Mouse (Mus musculus) left cerebral cortex, postnatal 36 days (tissue): ENCODE measurements around the gene Foxj2. TPM values are rescaled to one million over a fixed set of nuclear protein-coding genes. Genes with fewer than 3 reads are reported as not detected.

Experiments used
- DNase-seq, 2 experiments: peaks; one replicate each; pipeline ENCODE4 v3.0.0; 2021 to 2022; ENCODE audit warnings: low spot score in 2 of 2, mixed read lengths in 1 of 2
- intact Hi-C: fragments of 180-260 bp; cut with DNase I; formaldehyde crosslinking; loops from one replicate; pipeline ENCODE4 v1.15.1; 2025
- total RNA-seq, 2 experiments: library from RNA; stranded (reverse); gene quantifications; 2 replicates each; pipeline ENCODE4 v1.2.3; 2021

The Foxj2 gene
- total RNA-seq, result 10 to 100 TPM; 28.8 to 30.3 TPM

DNA sequence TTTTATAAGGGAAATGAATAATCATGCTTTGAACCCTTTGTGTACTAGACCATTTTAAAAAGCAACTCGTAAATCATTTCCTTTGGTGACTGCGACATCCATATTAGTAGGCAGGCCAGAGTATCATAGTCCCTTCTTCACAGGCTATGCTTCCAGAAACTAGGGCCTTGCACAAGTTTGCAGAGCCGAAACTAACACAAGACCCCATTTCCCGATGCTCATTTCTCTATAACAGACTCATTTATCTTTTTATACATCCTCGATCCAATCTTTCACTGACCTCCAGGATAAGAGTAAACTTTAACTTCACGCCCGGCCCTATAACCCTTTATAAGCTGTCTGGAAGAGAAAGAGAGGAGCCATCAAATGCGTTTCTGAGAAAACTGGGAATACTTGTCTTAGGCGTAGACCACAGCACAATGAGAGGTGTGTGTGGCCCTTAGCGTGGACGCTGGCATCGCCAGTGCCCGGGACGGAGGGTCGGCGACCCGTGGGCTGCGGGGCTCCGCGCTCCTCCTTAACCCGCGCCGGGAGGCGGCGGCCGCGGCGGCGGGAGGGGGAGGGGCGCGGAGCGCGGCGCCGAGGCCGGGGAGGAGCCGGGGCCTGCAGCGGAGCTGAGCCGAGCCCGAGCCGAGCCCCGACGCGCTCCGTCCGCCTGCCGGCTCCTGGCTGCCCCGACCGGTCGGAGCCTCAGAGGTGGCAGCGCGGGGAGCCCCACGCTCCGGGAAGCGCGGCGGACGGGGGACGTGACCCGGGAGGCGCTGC lies at the start of gene Foxj2:
TSS of gene Foxj2 (plus strand) at position 609 of the 765 bp plus-strand sequence.
- intact Hi-C loops, result loop anchor here (1.0 kb wide), 1 partner anchor 8 kb away; no protein-coding TSS in a partner anchor

DNA sequence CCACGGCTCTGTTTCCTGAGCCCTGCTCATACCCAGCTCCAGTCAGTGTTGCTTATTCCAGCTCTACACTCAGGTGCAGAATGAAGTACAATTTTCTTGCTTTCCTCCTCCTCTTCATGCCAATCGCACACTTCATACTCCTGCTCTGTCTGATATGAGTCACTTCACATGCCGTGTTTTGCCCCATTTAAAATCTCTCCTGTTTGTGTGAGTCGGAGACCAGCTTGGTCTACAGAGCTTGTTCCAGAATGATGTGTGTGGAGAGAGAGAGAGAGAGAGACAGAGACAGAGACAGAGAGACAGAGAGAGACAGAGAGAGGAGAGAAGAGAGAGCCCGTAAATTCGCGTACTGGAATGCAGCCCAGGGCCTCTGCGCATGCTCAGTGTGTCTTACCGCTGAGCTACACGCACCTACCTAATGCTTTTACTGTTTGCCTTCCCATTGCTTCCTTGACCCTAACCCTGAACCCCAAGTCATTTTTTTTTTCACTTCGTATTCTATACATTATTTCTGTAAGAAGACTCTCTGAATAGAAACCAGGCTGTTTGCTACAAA lies 48.9 kb upstream of the Foxj2 start:
- intact Hi-C loops, result no loop called here
- no peak for DNase-seq

More for the DNA sequence above, at the start of gene Foxj2:
- DNase-seq, result peak; percentile 65 to 76

DNA sequence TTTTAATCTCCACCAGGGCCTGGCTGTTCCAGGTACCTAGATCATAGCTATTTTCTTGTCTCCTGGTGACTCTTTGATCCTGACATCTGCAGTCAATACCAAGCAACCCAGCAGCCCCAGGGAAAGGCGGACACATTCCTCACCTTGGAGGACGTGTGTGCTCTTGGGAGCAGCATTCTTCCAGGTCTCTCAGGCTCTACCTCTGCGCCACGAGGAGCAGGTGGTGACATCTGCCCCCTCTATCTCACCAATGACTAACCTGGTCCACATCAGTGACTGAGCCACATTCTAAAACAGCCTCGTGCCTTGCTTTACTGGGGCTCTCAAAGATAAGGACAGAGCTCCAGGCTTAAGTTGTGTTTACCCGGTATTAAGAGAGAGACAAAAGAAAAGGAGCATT lies 47.0 kb upstream of the Foxj2 start:
- intact Hi-C loops, result no loop called here

DNA sequence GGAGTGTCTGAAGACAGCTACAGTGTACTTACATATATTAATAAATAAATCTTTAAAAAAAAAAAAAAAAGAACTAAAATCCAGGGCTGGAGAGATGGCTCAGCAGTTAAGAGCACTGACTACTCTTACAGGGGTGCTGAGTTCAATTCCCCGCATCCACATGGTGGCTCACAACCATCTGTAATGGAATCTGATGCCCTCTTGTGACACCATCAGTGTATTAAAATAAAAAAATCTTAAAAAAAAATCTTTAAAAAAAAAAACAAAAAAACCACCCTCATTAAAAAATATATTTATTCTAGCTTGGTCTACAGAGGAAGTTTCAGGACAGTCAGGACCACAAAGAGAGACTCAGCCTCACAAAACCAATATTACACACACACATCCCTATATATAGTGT lies 45.4 kb upstream of the Foxj2 start:
- intact Hi-C loops, result no loop called here
- DNase-seq, result no peak

More for the DNA sequence above, 47.0 kb upstream of the Foxj2 start:
- DNase-seq, result no peak

DNA sequence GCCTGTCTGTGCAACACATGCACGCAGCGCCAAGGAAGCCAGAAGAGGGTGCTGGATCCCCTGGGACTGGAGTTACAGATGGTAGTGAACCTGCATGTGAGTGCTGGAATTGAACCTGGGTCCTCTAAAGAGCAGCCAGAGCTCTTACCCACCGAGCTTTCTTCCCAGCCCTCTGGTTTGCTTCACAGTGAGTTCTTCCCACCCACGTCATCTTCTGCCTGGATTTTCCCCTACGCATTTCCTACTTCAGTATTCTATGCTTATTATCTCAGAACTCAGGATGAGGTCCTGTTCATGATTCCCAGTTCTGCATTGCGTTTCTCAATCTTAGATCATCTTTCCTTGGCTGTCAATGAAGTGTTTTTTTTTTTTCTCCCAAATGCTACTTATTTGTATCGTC lies 43.7 kb upstream of the Foxj2 start:
- no peak for DNase-seq
- intact Hi-C loops, result no loop called here

DNA sequence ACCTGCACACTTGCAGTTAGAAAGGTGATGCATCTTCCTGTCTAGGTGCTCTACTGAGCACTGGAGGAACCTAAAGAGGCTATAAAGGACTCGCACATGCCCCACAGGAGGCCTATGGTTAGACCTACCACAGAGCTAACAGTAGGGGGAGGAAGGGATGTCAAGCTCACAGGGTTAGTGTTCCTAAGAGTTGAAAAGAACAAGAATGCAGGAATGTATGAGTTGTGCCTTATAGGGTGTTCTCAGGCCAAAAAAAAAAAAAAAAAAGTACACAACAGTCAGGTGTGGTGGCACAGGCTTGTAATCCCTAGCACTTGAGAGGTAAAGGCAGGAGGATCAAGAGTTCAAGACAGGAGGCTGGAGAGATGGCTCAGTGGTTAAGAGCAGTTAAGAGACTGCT lies 39.8 kb upstream of the Foxj2 start:
- no peak for DNase-seq
- intact Hi-C loops, result no loop called here

DNA sequence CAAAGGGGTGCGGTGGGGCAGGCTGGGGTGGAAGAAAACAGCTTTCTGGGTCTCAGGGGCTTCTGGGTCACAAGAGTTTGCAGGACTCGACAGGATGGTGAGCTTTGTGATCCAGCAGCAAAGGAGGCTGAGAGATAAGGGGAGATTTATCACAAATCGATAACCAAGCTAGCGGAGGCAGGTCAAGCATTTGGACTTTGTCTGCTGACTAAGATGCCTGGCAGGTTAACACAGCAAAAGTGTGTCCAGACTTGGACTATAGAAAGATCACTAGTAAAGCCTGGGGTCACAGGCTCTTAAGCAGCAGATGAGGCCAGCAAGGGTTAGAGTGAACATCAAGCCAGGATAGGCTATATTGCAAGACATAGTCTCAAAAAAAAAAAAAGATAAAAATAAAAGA lies 38.5 kb upstream of the Foxj2 start:
- no peak for DNase-seq
- intact Hi-C loops, result no loop called here

DNA sequence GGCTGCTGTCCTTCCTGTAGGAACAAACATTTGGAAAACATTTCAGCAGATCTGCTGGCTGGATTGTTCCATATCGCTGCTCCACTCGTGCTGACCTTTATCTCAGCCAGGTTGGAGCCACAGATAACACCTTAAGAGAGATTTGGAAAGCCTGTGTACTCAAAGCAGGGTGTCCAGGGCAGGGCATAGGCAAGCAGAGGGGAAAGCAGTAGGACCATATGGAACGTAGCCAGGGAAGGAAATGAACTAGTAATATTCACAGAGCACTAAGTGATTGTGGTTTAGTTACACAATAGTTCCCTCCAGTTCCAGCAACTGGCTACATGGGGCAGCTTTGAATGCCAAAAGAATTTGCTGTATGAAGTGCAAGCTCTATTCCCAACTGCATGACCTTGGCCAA lies 37.5 kb upstream of the Foxj2 start:
- DNase-seq, result no peak
- intact Hi-C loops, result no loop called here

DNA sequence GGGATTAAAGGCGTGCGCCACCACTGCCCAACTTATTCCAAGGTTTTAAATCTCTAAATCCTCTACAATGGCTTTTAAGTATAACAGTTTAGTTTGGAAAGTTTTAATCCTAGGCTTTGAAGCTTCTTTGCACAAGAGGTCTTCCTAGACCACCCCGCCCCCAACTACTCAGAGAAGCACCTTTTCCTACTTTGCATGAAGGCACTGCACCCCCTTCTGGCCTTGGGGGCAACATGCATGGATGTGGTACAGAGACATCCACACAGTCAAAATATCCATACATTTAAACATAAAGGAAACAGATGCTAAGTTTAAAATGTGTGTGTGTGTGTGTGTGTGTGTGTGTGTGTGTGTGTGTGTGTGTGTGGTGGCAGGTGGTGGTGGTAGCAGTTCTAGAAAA lies 34.8 kb upstream of the Foxj2 start:
- DNase-seq, result no peak
- intact Hi-C loops, result loop anchor here (5.0 kb wide), 1 partner anchor 118 kb away; no protein-coding TSS in a partner anchor

DNA sequence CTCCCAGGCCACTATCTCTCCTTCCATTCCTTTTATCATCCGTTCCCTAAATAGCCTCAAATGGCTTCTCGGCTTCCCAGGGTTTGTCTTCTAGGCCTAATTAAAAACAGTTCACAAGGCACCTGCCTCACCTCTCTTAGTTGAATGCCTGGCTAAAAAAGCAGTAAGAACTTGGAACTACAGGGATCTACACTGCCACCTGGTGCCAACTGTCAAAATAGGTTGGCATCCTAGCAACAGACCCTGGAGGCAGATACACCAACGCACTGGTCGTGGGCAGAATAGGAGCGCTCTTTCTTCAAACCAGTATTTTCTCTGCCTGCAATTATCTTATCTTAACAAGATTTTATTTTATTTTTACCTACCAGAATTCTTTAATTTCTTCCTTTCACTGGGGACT lies 33.4 kb upstream of the Foxj2 start:
- intact Hi-C loops, result loop anchor here (1.0 to 5.0 kb wide), 3 partner anchors 21 to 119 kb away; no protein-coding TSS in a partner anchor
- DNase-seq, result peak; percentile 72 to 76

DNA sequence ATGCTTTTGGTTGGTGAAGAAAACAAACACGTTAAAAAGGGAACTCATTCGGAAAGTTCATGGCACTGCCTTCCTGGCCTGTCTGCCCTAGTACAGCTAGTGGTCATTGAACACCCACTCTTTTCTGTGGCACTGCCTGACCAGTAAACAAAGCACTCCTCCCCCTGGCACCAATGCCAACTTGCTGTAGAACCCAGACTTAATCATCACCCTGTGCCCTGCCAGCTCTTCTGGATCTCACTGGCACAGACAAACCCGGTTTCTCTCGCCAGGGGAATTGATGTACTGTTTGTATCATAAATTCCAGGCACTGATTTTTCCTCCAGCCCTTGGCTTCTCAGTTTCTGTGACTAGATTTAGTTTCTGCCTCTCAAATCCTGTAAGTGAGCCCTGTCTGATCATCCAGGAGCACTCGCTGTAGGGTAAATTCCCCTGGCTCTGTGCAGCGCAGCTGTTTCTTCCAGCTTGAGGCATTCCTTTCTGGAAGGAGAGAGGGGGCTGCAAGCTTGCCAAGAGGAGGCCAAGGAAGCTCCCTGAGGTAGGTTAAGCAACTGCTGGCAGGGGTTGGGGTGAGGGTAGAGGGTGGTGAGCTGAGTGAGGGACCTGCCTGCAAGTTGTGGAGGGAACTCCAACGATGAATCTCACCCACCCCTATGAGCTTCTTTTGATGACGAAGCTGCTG lies 24.3 kb upstream of the Foxj2 start:
- peak in 1 of 2 experiments; percentile 13 for DNase-seq
- intact Hi-C loops, result no loop called here

DNA sequence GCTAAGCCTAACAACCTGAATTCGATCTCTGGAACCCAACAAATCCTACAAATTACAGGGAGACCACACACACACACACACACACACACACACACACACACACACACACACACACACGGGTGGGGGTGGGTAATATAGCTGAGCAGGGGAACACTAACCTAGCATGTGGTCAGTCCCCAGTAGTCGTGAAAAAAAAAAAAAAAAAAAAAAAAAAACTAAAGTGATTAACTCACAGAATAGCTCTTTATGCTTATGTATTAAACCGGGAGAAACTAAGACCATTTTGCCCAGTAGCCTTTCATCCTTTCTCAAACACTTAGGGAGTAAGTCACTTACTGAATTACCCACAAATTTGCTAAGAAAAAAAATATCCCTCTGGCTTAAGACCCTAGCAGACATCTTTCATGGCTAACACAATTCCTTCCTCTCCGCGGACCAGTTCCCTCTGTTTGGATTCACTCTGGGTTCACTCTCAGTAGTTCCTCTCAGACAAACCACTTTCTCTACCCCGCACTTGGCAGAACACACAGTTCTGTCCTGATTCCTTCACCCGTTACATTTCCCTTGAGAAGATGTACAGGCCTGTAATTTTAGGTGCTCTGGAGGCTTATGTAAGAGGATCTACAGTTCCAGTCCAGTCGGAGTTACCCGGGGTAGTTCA lies 18.9 kb upstream of the Foxj2 start:
- DNase-seq, result peak; percentile 79 to 83
- intact Hi-C loops, result loop anchor here (5.0 kb wide), 1 partner anchor 58 kb away; no protein-coding TSS in a partner anchor

DNA sequence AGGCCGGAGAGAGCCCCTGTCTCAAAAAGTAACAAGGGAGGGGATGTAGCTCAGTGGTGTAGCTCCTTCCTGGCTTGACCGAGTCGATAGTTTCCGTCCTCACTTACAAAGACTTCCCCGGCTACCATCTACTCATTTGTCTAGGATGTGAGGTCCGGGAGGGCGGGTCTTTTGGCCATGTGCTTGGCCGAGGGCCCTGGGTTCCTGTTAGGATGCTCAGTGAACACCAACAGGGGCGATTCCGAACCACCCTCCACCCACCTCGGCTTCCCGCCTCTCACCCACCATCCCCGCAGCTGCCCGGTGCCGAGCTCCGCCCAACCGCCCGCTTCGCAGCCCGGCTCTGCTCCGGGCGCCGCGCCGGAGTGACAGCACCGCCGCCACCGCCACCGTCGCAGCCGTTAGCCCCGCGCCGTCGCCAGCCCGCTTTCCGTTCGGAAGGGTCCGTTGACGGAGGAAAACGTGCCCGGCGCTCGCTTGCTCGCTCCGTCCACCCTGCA lies 18.4 kb upstream of the Foxj2 start, which contains the start of gene Slc2a3:
TSS of gene Slc2a3 (minus strand) at position 340 of the 500 bp plus-strand sequence.
- peak; percentile 75 to 80 for DNase-seq
- intact Hi-C loops, result loop anchor here (5.0 kb wide), 1 partner anchor 59 kb away; no protein-coding TSS in a partner anchor

DNA sequence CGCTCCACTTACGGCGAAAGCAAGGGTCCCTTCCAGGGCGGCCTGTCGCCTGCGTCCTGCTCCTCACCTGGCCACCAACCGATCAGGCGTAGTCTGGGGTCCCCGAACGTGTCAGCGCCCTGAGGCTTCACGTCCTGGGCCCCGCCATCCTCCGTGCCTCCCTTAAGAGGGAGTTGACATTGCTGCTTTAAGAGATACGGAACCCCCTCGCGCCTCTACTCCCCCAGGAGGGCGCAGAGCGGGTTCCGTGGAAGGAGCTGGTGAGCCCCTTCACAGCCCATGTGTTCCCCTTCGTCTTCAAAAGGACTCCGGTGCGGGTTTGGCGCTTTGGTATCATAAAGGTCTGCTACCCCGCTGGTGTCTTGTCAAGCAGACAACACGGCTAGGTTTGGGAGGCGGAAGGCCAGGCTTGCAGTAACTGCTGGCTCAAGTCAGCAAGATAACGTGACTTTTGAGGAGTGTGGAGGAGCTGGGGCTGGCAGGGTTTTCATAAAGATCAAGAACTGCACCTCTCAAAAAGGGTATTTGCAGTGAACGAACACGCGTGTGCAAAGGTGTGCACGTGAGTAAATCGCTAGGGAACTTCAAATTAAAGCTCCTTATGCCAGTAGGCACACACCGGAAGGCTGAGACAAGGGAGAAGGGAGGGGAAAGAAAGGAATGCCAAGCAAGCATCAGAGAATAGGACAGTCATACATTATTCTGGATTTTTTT lies 17.8 kb upstream of the Foxj2 start:
- peak; percentile 63 to 65 for DNase-seq
- intact Hi-C loops, result loop anchor here (5.0 kb wide), 1 partner anchor 60 kb away; no protein-coding TSS in a partner anchor

DNA sequence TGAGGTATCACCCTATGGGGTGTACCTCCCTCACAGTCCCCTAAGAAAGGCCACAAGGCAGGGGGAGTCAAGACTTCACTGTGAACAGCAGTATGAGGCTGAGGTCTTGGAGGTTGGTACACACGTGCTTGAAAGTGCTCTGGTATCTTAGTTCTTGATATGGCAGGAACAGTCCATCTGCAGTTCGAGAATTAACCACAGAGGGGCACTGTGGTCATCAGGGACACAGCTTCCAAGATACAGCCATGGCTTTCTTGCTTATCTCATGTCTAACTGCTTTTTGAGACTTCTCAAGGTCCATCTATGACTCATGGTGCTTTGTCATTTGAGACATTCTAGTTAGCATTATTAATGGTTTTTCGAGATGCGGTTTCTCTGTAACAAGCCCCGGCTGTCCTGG lies 15.3 kb upstream of the Foxj2 start:
- peak; percentile 61 to 77 for DNase-seq
- intact Hi-C loops, result loop anchor here (5.0 kb wide), 1 partner anchor 62 kb away; no protein-coding TSS in a partner anchor

DNA sequence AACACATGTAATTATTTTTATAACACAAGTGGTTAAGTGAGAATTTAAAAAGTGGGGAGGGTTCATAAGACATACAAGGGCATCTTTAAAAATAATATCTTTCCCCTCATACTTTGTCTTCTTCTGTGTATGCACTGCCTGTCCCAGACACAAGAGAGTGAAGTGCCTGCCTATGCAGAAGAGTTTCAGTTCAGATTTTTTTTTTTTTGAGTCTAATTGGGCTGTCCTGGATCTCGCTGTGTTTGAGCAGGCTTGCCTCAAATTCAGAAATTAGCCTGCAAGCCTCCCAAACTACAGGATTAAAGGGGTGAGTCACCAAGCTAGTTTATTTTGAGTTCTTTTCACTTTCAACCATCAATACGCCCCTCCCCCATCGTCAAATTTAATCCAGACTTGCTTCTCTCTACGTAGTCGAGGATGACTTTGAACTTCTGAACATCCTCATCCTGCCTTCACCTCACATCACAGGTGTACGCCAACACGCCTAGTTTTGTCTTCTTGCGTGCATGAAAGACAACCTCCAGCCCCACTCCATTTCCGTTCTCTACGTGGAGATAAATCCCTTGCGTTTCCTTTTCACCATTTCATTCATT lies 9.6 kb upstream of the Foxj2 start:
- DNase-seq, result no peak
- intact Hi-C loops, result loop anchor here (5.0 kb wide), 2 partner anchors 48 to 62 kb away; partner anchors contain the start of gene Necap1

DNA sequence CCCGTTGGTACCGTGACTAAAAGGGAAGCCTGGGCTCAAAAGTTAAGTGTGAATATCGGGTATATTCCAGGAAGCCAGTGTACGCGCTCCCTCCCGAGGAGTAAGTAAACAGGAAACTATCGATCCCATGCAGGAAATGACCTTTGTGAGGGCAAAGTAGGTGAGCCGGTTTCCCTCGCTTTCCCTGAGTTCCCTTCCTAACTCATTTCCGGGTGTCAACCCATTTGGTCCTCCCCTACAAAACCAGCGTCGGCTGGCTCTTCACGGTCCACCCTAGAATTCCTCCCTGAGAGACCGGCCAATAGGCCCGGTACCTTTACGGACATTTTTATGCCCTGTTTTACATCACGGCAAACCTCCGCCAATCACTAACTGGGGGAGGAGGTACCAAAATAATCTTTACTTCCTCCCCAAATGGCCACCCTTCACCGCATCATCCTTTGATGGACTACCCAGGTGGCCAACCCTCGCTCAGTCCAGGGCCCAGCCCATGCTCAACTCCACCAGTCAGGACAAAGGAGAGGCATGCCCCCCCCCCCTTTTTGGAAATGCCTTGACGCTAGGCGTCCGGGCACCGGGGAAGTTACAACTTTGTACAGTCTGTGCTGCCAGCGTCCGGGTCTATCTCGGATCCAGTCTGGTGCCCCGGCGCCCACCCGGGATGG lies 9.0 kb upstream of the Foxj2 start:
- DNase-seq, result peak; percentile 95 to 97
- intact Hi-C loops, result loop anchor here (1.0 to 5.0 kb wide), 3 partner anchors 9 to 62 kb away; partner anchors contain the start of genes Foxj2 and Necap1

DNA sequence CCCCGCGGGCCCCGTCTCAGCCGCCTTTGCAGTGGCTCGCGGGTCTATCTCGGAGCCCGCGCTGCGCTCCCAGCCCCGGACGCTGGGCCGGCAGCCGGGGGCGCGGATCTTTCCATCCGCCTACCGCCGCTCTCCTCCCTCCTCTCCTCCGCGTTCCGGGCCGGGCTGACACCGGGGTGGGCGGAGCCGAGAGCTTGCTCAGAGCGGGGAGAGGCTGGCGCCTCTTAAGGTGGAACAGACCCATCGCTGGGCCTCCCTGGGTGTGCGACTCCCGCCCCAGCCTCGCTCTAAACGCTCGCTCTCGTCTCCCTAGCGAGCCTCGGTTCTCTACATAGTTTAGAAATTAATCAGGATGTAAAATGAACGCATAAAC lies 8.4 kb upstream of the Foxj2 start:
- intact Hi-C loops, result loop anchor here (1.0 to 5.0 kb wide), 3 partner anchors 8 to 61 kb away; partner anchors contain the start of genes Foxj2 and Necap1
- peak; percentile 91 to 94 for DNase-seq
